Mouse (Mus musculus) bone marrow macrophage, adult 2 months (primary cell): ENCODE data around the gene Tenm3.

Source experiments
- CTCF ChIP-seq: IDR thresholded peaks from 2 replicates; pipeline ENCODE4 v1.5.1; 2012; ENCODE audit warnings: low read depth, mild to moderate bottlenecking, low read length, moderate library complexity
- POLR2A ChIP-seq: IDR thresholded peaks from 2 replicates; pipeline ENCODE4 v1.6.1; 2012; ENCODE audit warnings: mild to moderate bottlenecking, low read depth, low read length, borderline replicate concordance

- TF ChIP-seq CTCF (no peak), POLR2A (no peak)
These were observed 495.4 kb downstream of the Tenm3 start for GRCm38 (mm10) chr8:48348386-48348785.
